Mouse (Mus musculus) CH12.LX (cell line): ENCODE results near the gene Gm20865. TPM values are rescaled to one million over a fixed set of nuclear protein-coding genes. Genes with fewer than 3 reads are reported as not detected.
"Not testable (repeated sequence)": the region's sequence is repeated elsewhere in the genome, so short reads cannot be mapped to it uniquely, and the experiment has no call there.

Source experiments
- DNase-seq: peaks from one replicate; pipeline ENCODE4 v3.0.0-alpha.2; 2013; ENCODE audit errors: extremely low read depth
- H3K27ac ChIP-seq: 2 replicates; pipeline ENCODE4 v1.5.1; 2012; ENCODE audit warnings: low read depth, mild to moderate bottlenecking, control low read depth, moderate library complexity; ENCODE audit not compliant: insufficient read depth
- H3K27me3 ChIP-seq: replicated peaks from 2 replicates; pipeline ENCODE3; 2012; ENCODE audit warnings: inconsistent platforms
- H3K36me3 ChIP-seq, 2 experiments: replicated peaks in 1 of 2; 2 replicates each; pipeline versions ENCODE3 to v1.6.1; 2012; ENCODE audit warnings: inconsistent platforms in 1 of 2, low read length in 1 of 2, mild to moderate bottlenecking in 1 of 2, mixed read lengths in 1 of 2, moderate library complexity in 1 of 2; ENCODE audit not compliant: control insufficient read depth in 1 of 2, insufficient read depth in 1 of 2
- H3K4me1 ChIP-seq, 2 experiments: 2 replicates each; pipeline ENCODE4 v1.6.1; 2012; ENCODE audit warnings: inconsistent platforms in 1 of 2, moderate library complexity in 1 of 2; ENCODE audit not compliant: insufficient read depth in 2 of 2, control insufficient read depth in 1 of 2
- H3K4me2 ChIP-seq: 2 replicates; pipeline ENCODE4 v1.6.1; 2012; ENCODE audit warnings: low read depth, mild to moderate bottlenecking, control low read depth; ENCODE audit not compliant: poor library complexity, insufficient read depth, severe bottlenecking
- H3K4me3 ChIP-seq, 3 experiments: fragments of 150-350 bp in 1 of 3; sonication (generic) in 1 of 3; replicated peaks in 1 of 3; 2 replicates each; pipeline versions ENCODE3 to v1.5.1; 2011 to 2012; ENCODE audit warnings: low read depth in 2 of 3, low read length in 2 of 3, mild to moderate bottlenecking in 2 of 3, moderate library complexity in 2 of 3, control low read depth in 1 of 3, improper control_type of control experiment in 1 of 3, inconsistent platforms in 1 of 3, mixed read lengths in 1 of 3; ENCODE audit not compliant: poor library complexity in 1 of 3
- H3K79me2 ChIP-seq: replicated peaks from 2 replicates; pipeline ENCODE4 v1.6.1; 2012; ENCODE audit warnings: mild to moderate bottlenecking, moderate library complexity; ENCODE audit not compliant: control insufficient read depth, poor library complexity, insufficient read depth, severe bottlenecking; ENCODE audit errors: extremely low read depth
- H3K9ac ChIP-seq: 2 replicates; pipeline ENCODE4 v1.6.1; 2012; ENCODE audit warnings: low read depth, mild to moderate bottlenecking, control low read depth, moderate library complexity; ENCODE audit not compliant: insufficient read depth
- H3K9me3 ChIP-seq: replicated peaks from 2 replicates; pipeline ENCODE3; 2012; ENCODE audit warnings: low read length, inconsistent platforms, mixed read lengths
- dilution Hi-C: fragments of 300-500 bp; cut with MboI; formaldehyde crosslinking; loops from 2 replicates; pipeline ENCODE4 v1.14.3; 2020; ENCODE audit warnings: low sequenced_read_pairs; ENCODE audit not compliant: extremely low pct_unique_long_range_greater_than_20kb, extremely low pct_ligation_motif_present
- in situ Hi-C: fragments of 300-500 bp; cut with MboI; formaldehyde crosslinking; loops from 3 replicates; pipeline ENCODE4 v1.14.3; 2019; ENCODE audit warnings: low sequenced_read_pairs, low pct_ligation_motif_present, low pct_unique_long_range_greater_than_20kb, mixed read lengths
- polyA plus RNA-seq: library from polyadenylated mRNA; unstranded; fragments of >175 nt; gene quantifications from 2 replicates; pipeline ENCODE4 v1.2.1, GENCODE M21; 2012; ENCODE audit warnings: low read depth; ENCODE audit not compliant: insufficient read length
- total RNA-seq, 2 experiments: library from RNA; depleted of rRNA; stranded (reverse); fragments of 300-350 nt in 1 of 2; fragments of >200 nt in 1 of 2; gene quantifications; 2 replicates each; pipeline ENCODE4 v1.2.3; 2012 to 2014

The Gm20865 gene
- total RNA-seq (2012; rRNA removed) (not detected in 2 replicates), total RNA-seq (2014; rRNA removed) (not detected in 2 replicates), polyA plus RNA-seq (not detected in 2 replicates)

DNA sequence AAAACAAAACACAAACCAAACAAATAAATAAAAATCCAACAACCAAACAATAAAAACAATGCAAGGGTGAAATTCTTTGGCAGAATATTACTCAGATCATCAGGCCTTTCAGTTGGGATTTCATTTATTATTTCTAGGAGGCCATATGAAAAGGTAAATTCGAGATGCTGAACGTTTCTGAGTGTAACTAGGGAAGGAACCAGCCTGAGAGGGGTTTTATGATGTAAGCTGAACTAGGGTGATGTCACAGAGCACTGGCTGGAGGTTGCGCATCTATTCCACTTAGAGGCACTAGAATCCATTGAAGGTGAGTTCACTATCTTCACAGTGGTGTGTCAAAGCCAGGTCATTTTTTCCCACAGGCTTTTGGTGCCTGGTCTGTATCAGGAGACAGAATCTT is at the start of gene Gm20865:
Gene Gm20865, plus strand, starts transcription at position 301 of the 400 bp plus-strand sequence.
- H3K4me2 ChIP-seq, H3K9me3 ChIP-seq, H3K9ac ChIP-seq, H3K27me3 ChIP-seq, in situ Hi-C loops, dilution Hi-C loops, H3K36me3 ChIP-seq, H3K79me2 ChIP-seq, H3K4me1 ChIP-seq, DNase-seq, H3K4me3 ChIP-seq, H3K27ac ChIP-seq: not testable (repeated sequence)

Other genes with a start within 250 kb of the Gm20865 start
- gene Gm29866, start 247.9 kb upstream of the Gm20865 start, total RNA-seq (2012; rRNA removed), result not detected in 2 replicates
- gene Gm29866, start 247.9 kb upstream of the Gm20865 start, total RNA-seq (2014; rRNA removed), result not detected in 2 replicates
- gene Gm29866, start 247.9 kb upstream of the Gm20865 start, polyA plus RNA-seq, result not detected in 2 replicates
- not detected in 2 replicates for gene Gm20909, start 77.0 kb upstream of the Gm20865 start, total RNA-seq (2012; rRNA removed)
- gene Gm20909, start 77.0 kb upstream of the Gm20865 start, total RNA-seq (2014; rRNA removed), result not detected in 2 replicates
- gene Gm20909, start 77.0 kb upstream of the Gm20865 start, polyA plus RNA-seq, result not detected in 2 replicates